Mouse (Mus musculus): ENCODE results near the gene Nfe2l1.

DNA sequence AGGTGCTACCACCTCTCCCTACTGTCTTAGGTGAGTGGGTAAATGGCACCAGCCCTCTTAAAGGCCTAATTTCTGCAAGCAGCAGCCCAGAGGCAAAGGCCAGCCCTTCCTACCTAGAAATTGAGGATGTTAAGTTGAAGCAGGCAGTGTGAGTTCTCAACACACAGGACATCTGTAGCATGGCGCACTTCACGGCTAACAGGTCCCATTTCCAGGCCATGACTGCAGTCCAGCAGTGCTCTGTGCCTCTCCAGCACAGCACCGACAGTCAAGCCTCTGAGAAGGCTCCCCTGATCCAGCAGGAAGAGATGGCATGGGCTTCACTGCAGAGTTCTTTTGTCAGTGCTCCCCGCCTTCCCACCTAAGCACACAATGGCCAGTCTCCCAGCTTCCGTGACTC lies 12.8 kb downstream of the Nfe2l1 start:
- TF ChIP-seq CTCF (IDR thresholded peaks at IDR 0.05; ENCODE audit: borderline replicate concordance, extremely low read depth, insufficient read depth, insufficient read length), result no peak
- no peak for TF ChIP-seq POLR2A (IDR thresholded peaks at IDR 0.05; ENCODE audit: borderline replicate concordance, extremely low read depth, insufficient read depth, insufficient read length, poor library complexity, severe bottlenecking)
